Mouse (Mus musculus): Measurements from ENCODE around the gene Tnpo1.

GRCm38 (mm10) chr13:98877165-98877564, 49.0 kb downstream of the Tnpo1 start:
- TF ChIP-seq USF1 (IDR thresholded peaks at IDR 0.05; ENCODE audit: low read depth) (no peak), TCF12 (IDR thresholded peaks at IDR 0.05; ENCODE audit: insufficient read depth, poor library complexity, severe bottlenecking) (no peak), TCF3 (IDR thresholded peaks at IDR 0.05; ENCODE audit: insufficient read length, low read depth) (no peak), POLR2A (IDR thresholded peaks at IDR 0.05; ENCODE audit: insufficient read length, low read depth) (no peak), SRF (IDR thresholded peaks at IDR 0.05; ENCODE audit: control insufficient read depth, insufficient read length, low read depth) (no peak), MYOD1 (IDR thresholded peaks at IDR 0.05; ENCODE audit: control insufficient read depth in 1 of 3, insufficient read length in 2 of 3, low read depth in 2 of 3) (no peak), MYOG (IDR thresholded peaks at IDR 0.05; ENCODE audit: control insufficient read depth in 1 of 3, insufficient read depth in 1 of 3, insufficient read length in 2 of 3, low read depth in 2 of 3) (no peak), MAX (IDR thresholded peaks at IDR 0.05; ENCODE audit: low read depth) (no peak)

All from myocyte (in vitro differentiated cells).